Mouse (Mus musculus): Measurements from ENCODE around the gene Ehhadh.

The Ehhadh gene

GRCm38 (mm10) chr16:21727421-21727820 is 60.2 kb downstream of the Ehhadh start:
- DNase-seq: no peak

GRCm38 (mm10) chr16:21724261-21724660 is 63.3 kb downstream of the Ehhadh start:
- no peak for DNase-seq

- DNase-seq: no peak
Observed at GRCm38 (mm10) chr16:21719770-21720169, 67.8 kb downstream of the Ehhadh start.

- DNase-seq: no peak
Observed at GRCm38 (mm10) chr16:21714516-21714915, 73.1 kb downstream of the Ehhadh start.

All from thymus, postnatal 36 days (tissue).